Mouse (Mus musculus) ES-E14 (cell line): ENCODE data around the gene Ebf1.

Experiments used
- HCFC1 ChIP-seq: IDR thresholded peaks from 2 replicates; pipeline ENCODE4 v1.6.1; 2012; ENCODE audit warnings: low read length, inconsistent platforms, borderline replicate concordance; ENCODE audit not compliant: insufficient read depth
- MAFK ChIP-seq: IDR thresholded peaks from 2 replicates; pipeline ENCODE4 v1.6.1; 2014; ENCODE audit warnings: mild to moderate bottlenecking, low read depth, low read length, inconsistent platforms; ENCODE audit not compliant: insufficient read depth
- ZNF384 ChIP-seq: IDR thresholded peaks from 2 replicates; pipeline ENCODE4 v1.6.1; 2012; ENCODE audit warnings: low read depth, low read length, inconsistent platforms

- no peak for TF ChIP-seq ZNF384
- no peak for TF ChIP-seq MAFK
- TF ChIP-seq HCFC1: no peak
Observed at GRCm38 (mm10) chr11:44749309-44749708, 132.2 kb downstream of the Ebf1 start.
